Mouse (Mus musculus) embryonic facial prominence, embryonic 14.5 days (tissue): ENCODE results near the gene Nags. TPM values are rescaled to one million over a fixed set of nuclear protein-coding genes. Genes with fewer than 3 reads are reported as not detected.
"Not testable (repeated sequence)": the region's sequence is repeated elsewhere in the genome, so short reads cannot be mapped to it uniquely, and the experiment has no call there.

Experiments
- ATAC-seq: fragments of 200-750 bp; cut with Nextera tagmentation; 2 replicates; pipeline ENCODE4 v1.8.0; 2017; ENCODE audit warnings: low read depth, moderate number of reproducible peaks, moderate TSS enrichment
- DNase-seq: peaks from one replicate; pipeline ENCODE4 v3.0.0-alpha.2; 2015; ENCODE audit warnings: low spot score
- H3K27ac ChIP-seq: fragments of 300-500 bp; sonication (generic); replicated peaks from 2 replicates; pipeline ENCODE4 v1.5.1; 2014; ENCODE audit warnings: low read depth, mild to moderate bottlenecking, low read length, moderate library complexity
- H3K27me3 ChIP-seq: fragments of 300-500 bp; sonication (generic); replicated peaks from 2 replicates; pipeline ENCODE4 v1.6.1; 2014; ENCODE audit warnings: low read length; ENCODE audit not compliant: control insufficient read depth, insufficient read depth
- H3K36me3 ChIP-seq: fragments of 300-500 bp; sonication (generic); 2 replicates; pipeline ENCODE4 v1.6.1; 2014; ENCODE audit warnings: low read length, mixed read lengths; ENCODE audit not compliant: control insufficient read depth, insufficient read depth
- H3K4me1 ChIP-seq: fragments of 300-500 bp; sonication (generic); 2 replicates; pipeline ENCODE4 v1.6.1; 2014; ENCODE audit warnings: antibody characterized with exemption, low read length; ENCODE audit not compliant: control insufficient read depth, insufficient read depth
- H3K4me2 ChIP-seq: fragments of 300-500 bp; sonication (generic); 2 replicates; pipeline ENCODE4 v1.6.1; 2014; ENCODE audit warnings: low read depth, mild to moderate bottlenecking, low read length, moderate library complexity, mixed read lengths
- H3K4me3 ChIP-seq: fragments of 300-500 bp; sonication (generic); 2 replicates; pipeline ENCODE4 v1.5.1; 2014; ENCODE audit warnings: low read depth, mild to moderate bottlenecking, low read length
- H3K9ac ChIP-seq: fragments of 300-500 bp; sonication (generic); 2 replicates; pipeline ENCODE4 v1.6.1; 2014; ENCODE audit warnings: low read depth, mild to moderate bottlenecking, low read length, moderate library complexity, mixed read lengths
- H3K9me3 ChIP-seq: fragments of 300-500 bp; sonication (generic); 2 replicates; pipeline ENCODE4 v1.6.1; 2016; ENCODE audit warnings: low read length; ENCODE audit not compliant: control insufficient read depth
- WGBS: fragments of 180-500 bp; shearing (Covaris S2); extraction: QIAGEN DNeasy Blood & Tissue Kit; methylation state at CpG from one replicate; pipeline ENCODE4 v1.1.7; 2014; 5-methylcytosine and 5-hydroxymethylcytosine counted together
- polyA plus RNA-seq: library from polyadenylated mRNA; unstranded; fragments of >200 nt; fragmentation: Nextera tagmentation; extraction: Ambion mirVana; gene quantifications from 2 replicates; pipeline ENCODE4 v1.2.1, GENCODE M21; 2014

Nags gene
- polyA plus RNA-seq, 1 experiment from 2014 or later = 0.49 TPM

GRCm38 (mm10) chr11:102146005-102146404 lies 692 bp downstream of the Nags start:
- Histone ChIP-seq H3K4me2 (peak overlapping the region; percentile 45), H3K27me3 (peaks cover 55% of the 10 kb centered on the region), H3K36me3 (no peaks in the 10 kb centered on the region), H3K4me3 (peak overlapping the region; percentile 33), H3K27ac (no peak overlapping the region), H3K9ac (no peak overlapping the region), H3K4me1 (no peaks in the 10 kb centered on the region), H3K9me3 (no peaks in the 10 kb centered on the region)
- DNase-seq (no peak), ATAC-seq (no peak)
- 4% methylated on average over 16 of the region's 16 CpGs for WGBS

- no peak; the same call in 1 of the 2 replicates for ATAC-seq
- H3K27me3 ChIP-seq = peaks cover 55% of the 10 kb centered on the region
- DNase-seq = no peak
- WGBS = 18% methylated on average over 14 of the region's 17 CpGs
- no peaks in the 10 kb centered on the region for H3K36me3 ChIP-seq
- H3K27ac ChIP-seq = no peak overlapping the region
- peak overlapping the region; percentile 1; the same call in 1 of the 2 replicates for H3K4me3 ChIP-seq
- H3K9me3 ChIP-seq = no peaks in the 10 kb centered on the region
- H3K9ac ChIP-seq = no peak overlapping the region
- no peak overlapping the region for H3K4me2 ChIP-seq
- H3K4me1 ChIP-seq = no peaks in the 10 kb centered on the region
Observed at GRCm38 (mm10) chr11:102146531-102146930, 1.2 kb downstream of the Nags start.

GRCm38 (mm10) chr11:102147213-102147989 lies 2.1 kb downstream of the Nags start:
- WGBS = 11% methylated on average over 31 of the region's 34 CpGs
- DNase-seq (no peak), ATAC-seq (no peak)
- H3K9me3 ChIP-seq = no peaks in the 10 kb centered on the region
- H3K9ac ChIP-seq = no peak overlapping the region
- H3K4me1 ChIP-seq = no peaks in the 10 kb centered on the region
- H3K4me2 ChIP-seq = peak overlapping the region; percentile 29
- no peak overlapping the region for H3K27ac ChIP-seq
- peaks cover 55% of the 10 kb centered on the region for H3K27me3 ChIP-seq
- peaks cover 3% of the 10 kb centered on the region for H3K36me3 ChIP-seq
- peak overlapping the region; percentile 13; the same call in 1 of the 2 replicates for H3K4me3 ChIP-seq

- H3K4me2 ChIP-seq = peak within 1 kb of the TSS; percentile 90
- H3K9ac ChIP-seq = peak within 1 kb of the TSS; percentile 81
- H3K4me3 ChIP-seq = peak within 1 kb of the TSS; percentile 79
- no peaks in the 10 kb centered on the region for H3K27me3 ChIP-seq
- DNase-seq (peak; percentile 96), ATAC-seq (peak; percentile 88)
- H3K27ac ChIP-seq = peak within 1 kb of the TSS; percentile 86
- peaks cover 21% of the 10 kb centered on the region for H3K36me3 ChIP-seq
- peaks cover 7% of the 10 kb centered on the region; the same call in 1 of the 2 replicates for H3K4me1 ChIP-seq
- under 1% methylated on average over 37 of the region's 37 CpGs for WGBS
- H3K9me3 ChIP-seq = no peaks in the 10 kb centered on the region
Observed at GRCm38 (mm10) chr11:102156039-102156785, 10.9 kb downstream of the Nags start, which contains the start of gene Tmem101. Gene Tmem101 (minus strand): TSS chr11:102156404.

GRCm38 (mm10) chr11:102156786-102157089 lies 11.4 kb downstream of the Nags start:
- H3K9ac ChIP-seq = no peak overlapping the region
- H3K36me3 ChIP-seq = peaks cover 26% of the 10 kb centered on the region
- peak overlapping the region; percentile 90 for H3K4me2 ChIP-seq
- no peaks in the 10 kb centered on the region for H3K9me3 ChIP-seq
- no peaks in the 10 kb centered on the region for H3K27me3 ChIP-seq
- WGBS = 9% methylated on average over 1 of the region's 1 CpGs
- H3K4me1 ChIP-seq = peaks cover 7% of the 10 kb centered on the region; the same call in 1 of the 2 replicates
- DNase-seq (no peak), ATAC-seq (no peak)
- no peak overlapping the region; the same call in 1 of the 2 replicates for H3K4me3 ChIP-seq
- no peak overlapping the region for H3K27ac ChIP-seq

GRCm38 (mm10) chr11:102158024-102158423 lies 12.7 kb downstream of the Nags start:
- H3K36me3 ChIP-seq = peaks cover 28% of the 10 kb centered on the region
- DNase-seq, ATAC-seq, H3K4me2 ChIP-seq, H3K9me3 ChIP-seq, H3K9ac ChIP-seq, H3K27me3 ChIP-seq, H3K4me1 ChIP-seq, H3K27ac ChIP-seq, H3K4me3 ChIP-seq: not testable (repeated sequence)
- WGBS = 81% methylated on average over 2 of the region's 2 CpGs

- ATAC-seq = no peak
- Histone ChIP-seq H3K27me3 (no peaks in the 10 kb centered on the region), H3K36me3 (peaks cover 40% of the 10 kb centered on the region), H3K27ac (no peak overlapping the region), H3K4me1 (peaks cover 7% of the 10 kb centered on the region; the same call in 1 of the 2 replicates), H3K4me3 (no peak overlapping the region), H3K4me2 (no peak overlapping the region), H3K9me3 (no peaks in the 10 kb centered on the region), H3K9ac (no peak overlapping the region)
- DNase-seq = no peak
- WGBS = 72% methylated on average over 5 of the region's 5 CpGs
Observed at GRCm38 (mm10) chr11:102159781-102160180, 14.5 kb downstream of the Nags start.

- H3K4me2 ChIP-seq = no peak overlapping the region
- no peaks in the 10 kb centered on the region for H3K27me3 ChIP-seq
- no peak overlapping the region for H3K27ac ChIP-seq
- H3K4me3 ChIP-seq = no peak overlapping the region
- 74% methylated on average over 6 of the region's 6 CpGs for WGBS
- H3K36me3 ChIP-seq = peaks cover 84% of the 10 kb centered on the region
- no peaks in the 10 kb centered on the region for H3K9me3 ChIP-seq
- no peaks in the 10 kb centered on the region for H3K4me1 ChIP-seq
- H3K9ac ChIP-seq = no peak overlapping the region
- ATAC-seq (peak; percentile 44; the same call in 1 of the 2 replicates), DNase-seq (peak; percentile 32)
Observed at GRCm38 (mm10) chr11:102165971-102166722, 20.8 kb downstream of the Nags start.
